Mouse (Mus musculus) retina, postnatal 7 days (tissue): ENCODE measurements at regions not wholly inside any gene's neighbourhood (a gene's known extent, or its start where the extent isn't known, plus 50 kb on each side); places are given as distances from the start of the nearest gene placed in this dataset.

Experiments used
- DNase-seq: peaks from one replicate; pipeline ENCODE4 v3.0.0-alpha.2; 2012; ENCODE audit warnings: low read depth, low spot score

DNA sequence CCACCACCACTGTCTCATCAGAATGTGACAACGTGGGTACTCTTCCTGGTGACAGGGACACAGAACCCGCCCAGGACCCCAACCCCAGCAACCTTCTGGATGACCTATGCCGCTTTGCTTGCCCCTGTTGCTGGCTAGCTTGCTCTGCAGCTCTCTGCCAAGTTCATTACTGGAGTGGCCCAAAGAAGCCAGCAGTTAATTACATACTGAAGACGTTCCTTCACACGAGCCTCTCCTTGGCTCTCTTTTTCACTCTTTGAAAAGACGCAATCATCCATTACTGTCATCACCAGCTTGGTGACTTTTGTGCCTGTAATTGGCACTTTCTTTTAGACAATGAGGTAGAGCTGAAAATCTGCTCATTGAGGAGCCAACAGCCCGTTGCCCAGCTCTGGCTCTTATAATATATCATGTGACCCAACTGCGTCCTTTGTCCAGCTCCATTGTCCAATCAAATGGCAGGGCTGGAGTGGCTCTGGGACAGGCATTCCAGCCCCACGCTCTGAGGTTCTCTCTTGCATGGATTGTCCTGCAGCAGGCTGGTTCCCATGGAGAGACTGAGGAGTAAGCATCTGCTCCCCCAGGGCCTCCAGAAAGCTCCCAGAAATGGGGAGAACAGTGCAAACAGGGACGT is 274.4 kb upstream of the Gm10131 start:
- DNase-seq, result no peak

GRCm38 (mm10) chr8:34380615-34381014 is 269.1 kb upstream of the Gm10131 start:
- no peak for DNase-seq

DNA sequence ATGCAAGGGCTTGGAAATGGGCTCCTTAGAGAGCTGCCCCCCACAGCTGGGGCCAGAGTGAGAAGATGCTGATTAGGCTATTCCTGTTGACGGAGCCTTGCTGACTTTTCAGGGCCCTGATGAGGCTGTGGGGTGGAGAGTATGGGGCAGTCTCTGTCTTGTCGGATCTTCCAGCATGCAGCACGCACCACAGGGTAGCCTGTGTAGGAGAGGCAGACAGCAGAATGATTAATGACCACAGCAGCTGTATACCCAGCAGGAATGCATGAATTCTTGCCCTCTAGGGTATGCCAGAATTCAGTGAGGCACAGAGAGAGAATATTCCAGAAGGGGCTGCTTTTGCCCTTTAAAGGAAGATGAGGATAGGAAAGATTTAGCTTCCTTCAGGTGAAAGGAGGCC is 265.6 kb upstream of the Gm10131 start:
- no peak for DNase-seq

DNA sequence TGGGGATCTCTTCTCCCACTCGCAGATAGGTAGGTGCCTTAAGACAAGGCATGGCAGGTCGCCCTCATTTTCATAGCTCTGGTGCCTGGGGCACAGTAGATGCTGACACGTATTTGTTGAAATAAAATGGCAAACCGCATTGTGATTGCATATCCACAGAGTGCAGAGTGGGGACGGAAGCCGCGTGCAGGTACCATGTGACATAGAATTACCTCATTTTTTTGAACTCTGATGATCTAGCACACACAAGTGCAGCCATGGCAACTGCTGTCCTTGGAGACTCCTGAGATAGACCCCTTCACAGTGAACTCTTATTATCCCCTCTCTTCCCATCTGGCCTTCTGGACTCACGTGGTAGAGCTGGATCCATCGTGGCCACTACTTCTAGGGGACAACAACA is 262.7 kb upstream of the Gm10131 start:
- no peak for DNase-seq

GRCm38 (mm10) chr8:34372666-34372980 is 261.1 kb upstream of the Gm10131 start:
- DNase-seq, result no peak

DNA sequence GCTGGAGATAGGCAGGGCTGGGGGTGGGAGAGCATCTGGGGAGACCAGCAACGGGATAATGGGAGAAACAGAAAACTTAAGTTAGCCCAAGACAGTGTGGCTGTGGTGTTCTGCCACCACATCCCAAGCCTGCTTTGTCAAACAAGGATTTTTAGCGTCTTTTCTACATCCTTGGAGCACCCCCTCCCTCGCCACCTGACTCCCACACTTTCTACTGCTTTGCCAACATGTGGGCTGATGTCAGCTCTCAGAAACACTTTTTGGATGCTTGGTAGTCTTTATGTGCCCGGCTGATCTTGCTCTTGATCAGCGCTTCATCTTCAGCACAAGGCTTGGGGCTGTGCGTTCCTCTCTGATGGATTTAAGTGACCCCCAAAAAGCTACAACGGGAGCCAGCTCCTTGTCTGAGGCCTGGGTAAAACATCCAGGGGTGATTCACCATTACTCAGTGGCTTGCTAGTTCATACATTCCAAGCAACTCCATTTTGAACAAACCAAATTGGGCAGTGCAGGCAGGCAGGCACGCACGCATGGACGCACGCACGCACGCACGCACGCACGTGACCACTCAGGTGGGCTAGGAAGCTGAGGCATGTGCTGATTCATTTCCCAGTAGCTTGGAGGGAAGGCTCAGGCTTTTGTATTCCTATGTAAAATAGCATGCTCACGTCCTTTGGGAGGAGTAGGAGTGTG is 260.6 kb upstream of the Gm10131 start:
- no peak for DNase-seq

DNA sequence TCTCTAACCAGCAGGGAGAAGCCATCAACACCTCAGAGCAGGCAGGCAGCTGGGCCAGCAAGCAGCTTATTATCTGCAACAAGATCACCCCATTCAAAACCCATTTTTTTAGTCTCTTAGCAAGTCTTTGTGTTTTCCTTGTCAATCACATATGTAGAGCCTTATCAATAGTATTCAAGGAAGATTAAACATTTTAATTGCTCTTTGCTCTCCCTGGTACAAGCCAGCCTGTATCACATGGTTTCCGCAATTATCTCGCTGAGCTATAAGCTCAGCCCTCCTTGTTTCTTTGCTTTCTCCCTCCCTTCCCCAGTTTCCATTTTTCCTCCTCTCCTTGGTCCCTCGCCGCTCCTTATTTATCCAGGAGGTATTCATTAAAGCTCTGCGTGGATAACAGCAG is 259.9 kb upstream of the Gm10131 start:
- no peak for DNase-seq

- no peak for DNase-seq
Measured at GRCm38 (mm10) chr8:34368556-34368955, 257.0 kb upstream of the Gm10131 start.

DNA sequence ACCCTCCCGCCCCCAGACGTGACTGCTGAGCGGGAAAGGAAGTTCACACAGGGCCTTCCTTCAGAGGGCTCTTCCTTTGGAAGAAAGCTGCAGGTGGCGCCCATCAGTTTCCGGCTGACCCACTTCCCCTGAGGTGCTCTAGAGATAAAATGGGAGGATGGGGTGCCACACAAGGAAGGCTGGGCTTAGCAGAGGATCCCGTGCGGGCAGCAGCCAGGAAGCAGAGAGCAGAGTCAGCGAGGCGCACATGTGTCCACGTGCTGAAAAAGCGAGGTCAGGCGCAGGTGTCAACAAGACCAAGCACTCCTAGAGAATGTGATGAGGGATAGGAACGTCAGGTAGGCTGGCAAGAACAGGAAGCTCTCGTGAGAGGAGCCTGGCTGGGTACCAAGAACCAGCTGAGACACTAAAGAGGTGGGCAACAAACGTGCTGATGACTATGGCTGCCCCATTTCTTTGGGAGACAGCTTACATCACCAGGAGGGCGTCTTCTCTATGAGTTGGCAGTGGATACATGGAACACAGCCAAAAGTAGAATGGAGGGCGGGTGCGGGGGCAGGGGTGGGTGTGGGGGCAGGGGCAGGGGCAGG is 253.0 kb upstream of the Gm10131 start:
- DNase-seq, result no peak

GRCm38 (mm10) chr8:34363679-34364078 is 252.1 kb upstream of the Gm10131 start:
- no peak for DNase-seq

DNA sequence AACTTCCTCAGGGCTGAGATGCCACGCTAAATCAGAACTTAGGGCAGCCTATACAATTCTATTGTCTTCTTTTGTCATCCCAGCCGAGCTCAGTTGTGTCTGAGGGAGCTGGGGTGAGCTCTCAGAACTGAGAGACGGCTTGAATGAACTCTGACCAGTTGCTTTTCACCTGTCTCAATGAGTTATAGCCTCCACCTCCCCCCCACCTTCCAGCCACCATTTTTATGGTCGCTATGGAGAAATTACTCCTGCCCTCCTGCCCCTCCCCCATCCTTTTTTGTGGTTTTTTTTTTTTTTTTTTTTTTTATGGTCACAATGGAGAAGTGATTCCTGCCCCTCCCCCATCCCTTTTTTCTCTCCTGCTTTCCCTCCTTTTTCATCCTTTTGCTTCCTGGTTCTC is 251.6 kb upstream of the Gm10131 start:
- no peak for DNase-seq

DNA sequence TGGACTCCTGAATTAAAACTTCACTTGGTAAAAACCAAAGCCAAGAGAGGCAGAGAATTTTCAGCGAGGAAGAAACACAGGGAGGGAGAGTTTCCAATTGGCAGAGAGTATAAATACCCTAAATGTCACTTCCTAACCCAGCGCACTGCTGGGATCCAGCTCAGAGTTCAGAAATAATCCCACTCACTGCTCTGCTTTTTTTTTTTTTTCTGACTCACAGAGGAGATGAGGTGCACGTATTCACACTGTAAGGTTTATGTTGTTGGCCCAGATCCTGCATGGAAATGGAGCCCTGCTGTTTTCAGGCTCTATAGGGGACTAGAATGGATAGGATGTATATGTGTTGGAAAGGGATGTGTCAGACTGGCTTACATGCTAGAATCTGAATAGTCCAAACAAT is 249.8 kb upstream of the Gm10131 start:
- no peak for DNase-seq

GRCm38 (mm10) chr8:34359776-34360175 is 248.2 kb upstream of the Gm10131 start:
- DNase-seq, result no peak

- no peak for DNase-seq
Measured at GRCm38 (mm10) chr8:34355059-34355458, 243.5 kb upstream of the Gm10131 start.

GRCm38 (mm10) chr8:34353140-34353855 is 241.8 kb upstream of the Gm10131 start:
- no peak for DNase-seq

DNA sequence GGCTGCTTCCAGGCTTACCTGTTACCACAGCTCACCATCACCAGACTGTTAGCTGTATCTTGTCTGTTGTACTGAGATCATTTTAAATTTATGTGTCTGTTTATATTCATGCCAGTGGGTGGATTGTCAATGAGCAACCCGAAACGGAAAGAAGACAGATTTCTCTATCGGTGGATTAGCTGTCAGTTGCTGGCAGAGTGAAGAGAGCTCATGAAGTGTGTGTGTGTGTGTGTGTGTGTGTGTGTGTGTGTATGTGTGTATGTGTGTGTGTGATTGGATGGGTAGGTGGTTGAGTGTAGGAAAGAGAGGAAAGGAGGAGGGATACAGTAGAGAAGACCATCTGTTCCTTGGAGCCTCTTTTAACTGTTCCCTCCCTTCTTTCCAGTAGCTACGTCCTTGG is 223.3 kb upstream of the Gm10131 start:
- DNase-seq, result no peak

GRCm38 (mm10) chr8:34331673-34332072 is 220.1 kb upstream of the Gm10131 start:
- no peak for DNase-seq

DNA sequence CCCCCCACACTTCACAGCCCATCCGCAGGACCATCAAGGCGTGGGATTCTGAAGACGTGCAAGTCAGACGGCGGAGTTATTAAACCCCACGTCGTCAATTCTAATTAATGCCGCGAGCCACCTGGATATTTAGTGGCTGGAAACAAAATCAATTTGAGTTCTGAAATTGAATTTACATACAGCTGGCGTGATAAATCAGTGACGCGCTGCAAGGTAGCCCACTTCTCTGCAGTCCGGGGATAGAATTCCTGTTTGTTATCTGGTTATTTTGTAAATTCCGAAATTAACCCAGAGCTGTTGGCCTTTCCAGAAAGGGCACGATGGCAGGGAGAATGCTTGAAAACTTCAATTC is 215.1 kb upstream of the Gm10131 start:
- no peak for DNase-seq

DNA sequence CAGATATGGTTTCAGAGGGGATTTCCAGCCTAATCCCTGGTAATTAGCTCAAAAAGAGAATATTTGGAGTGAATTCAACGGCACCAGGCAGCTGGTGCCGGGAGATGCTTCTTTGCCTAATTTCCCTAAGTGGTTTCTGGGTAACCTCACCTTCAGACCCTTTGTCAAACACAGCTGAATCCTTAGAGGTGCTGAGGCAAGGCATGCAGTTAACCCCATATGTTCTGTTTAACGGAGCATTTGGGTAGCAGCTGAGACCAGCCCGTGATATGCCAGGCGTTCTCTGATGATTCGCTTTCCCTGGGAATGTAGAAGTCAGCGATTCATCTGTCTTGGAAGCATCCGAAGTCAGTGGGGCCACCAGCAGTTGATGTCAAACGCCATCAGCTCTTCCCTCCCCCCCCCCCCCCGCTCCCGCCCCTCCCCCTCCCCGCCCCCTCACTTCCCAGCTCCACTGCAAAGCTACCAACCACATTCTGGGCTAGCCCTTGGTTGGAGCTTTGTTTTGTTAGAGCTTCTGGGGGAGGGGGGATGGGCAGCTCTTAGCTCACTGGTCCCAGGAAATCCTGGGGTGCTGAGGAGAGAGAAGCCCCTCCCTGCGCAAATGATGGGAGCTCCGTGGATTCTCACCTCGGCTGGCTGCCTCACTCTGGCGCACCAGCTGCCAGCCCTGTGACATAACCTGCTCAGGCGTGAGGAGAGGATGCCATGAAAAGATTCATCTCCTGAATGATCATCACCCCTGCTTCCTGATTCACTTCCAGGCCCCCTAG is 214.5 kb upstream of the Gm10131 start:
- peak; percentile 34 for DNase-seq

DNA sequence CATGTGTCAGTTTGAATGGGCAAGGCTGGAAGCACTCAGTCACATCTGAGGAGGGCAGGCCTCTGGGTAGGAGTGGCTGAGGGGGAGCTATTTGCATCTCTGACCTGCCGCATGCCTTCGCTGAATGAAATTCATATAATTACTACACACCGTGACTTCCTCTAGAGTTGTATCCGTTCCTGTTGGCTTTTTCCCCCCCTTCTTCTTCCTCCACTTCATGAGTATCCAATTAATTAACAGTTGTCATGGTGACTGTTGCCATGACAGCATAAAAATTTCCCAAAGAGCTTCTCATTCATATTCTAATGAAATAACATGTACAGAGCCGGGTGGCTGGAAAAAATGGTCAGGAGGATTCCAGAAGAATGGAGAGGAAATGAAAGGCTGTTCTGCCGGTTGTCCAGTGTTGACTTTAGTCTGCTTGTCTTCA is 208.6 kb upstream of the Gm10131 start:
- DNase-seq, result peak; percentile 49

DNA sequence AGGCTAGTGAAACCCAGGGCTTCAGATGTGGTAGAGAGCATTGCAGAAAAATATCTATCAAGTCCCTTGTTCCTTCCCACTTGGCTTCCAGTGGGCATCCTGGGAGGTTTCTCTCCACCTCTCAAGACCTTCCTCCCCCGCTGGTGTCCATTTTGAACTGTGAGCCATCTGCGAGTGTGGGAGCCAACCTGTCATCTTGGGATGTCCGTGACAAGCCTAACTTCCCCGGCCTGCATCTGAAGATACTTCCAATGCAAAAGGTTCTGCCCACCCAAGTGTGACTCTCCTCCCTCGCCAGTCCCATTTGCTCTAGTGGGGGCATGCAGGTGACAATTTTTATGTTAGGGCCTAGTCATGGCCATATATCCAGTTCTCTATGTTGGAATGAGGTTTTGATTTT is 208.2 kb upstream of the Gm10131 start:
- no peak for DNase-seq

- DNase-seq, result no peak
Measured at GRCm38 (mm10) chr8:34315233-34315632, 203.7 kb upstream of the Gm10131 start.
